8 mouse cellular contexts compared by ENCODE assay signal in genomic region chr8:117158135-117158761, GRCm38 (mm10). TPM values are rescaled to one million over a fixed set of nuclear protein-coding genes. Genes with fewer than 3 reads are reported as not detected.
A peak's percentile ranks its signal among the peaks of the same experiment; 100 is the strongest.
DNase-seq lines count a peak whose midpoint lies in the region; ATAC-seq and TF ChIP-seq lines count a peak whose summit lies in the region.

Gan (plus strand) TSS chr8:117158135.

- no peak within 1 kb of the TSS for H3K27ac ChIP-seq in ES-E14 (ENCODE audit: insufficient read depth, low read depth, low read length, poor library complexity, severe bottlenecking)
- peak within 1 kb of the TSS; percentile 64 for H3K27ac ChIP-seq in bone marrow, adult 2 months (ENCODE audit: control insufficient read depth, insufficient read depth, low read depth, low read length, poor library complexity)
- peak within 1 kb of the TSS; percentile 92 for H3K27ac ChIP-seq in forebrain, embryonic 10.5 days
- peak within 1 kb of the TSS; percentile 93 for H3K27ac ChIP-seq in hindbrain, embryonic 10.5 days
- peak within 1 kb of the TSS; percentile 87 for H3K27ac ChIP-seq in lung, embryonic 15.5 days

- no peak for DNase-seq in ES-E14 (ENCODE audit: low read depth, low spot score)
- no peak for DNase-seq in forebrain, embryonic 10.5 days (ENCODE audit: extremely low spot score, low spot score)
- no peak for DNase-seq in hindbrain, embryonic 10.5 days (ENCODE audit: low spot score)
- DNase-seq in layer of hippocampus, adult 9-11 months: peak; percentile 16
- DNase-seq in urinary bladder, adult 2 months (ENCODE audit: low spot score): peak; percentile 58

- in situ Hi-C loops in ES-E14 (cut with MboI; ENCODE audit: low sequenced_read_pairs in 2 of 2, unreplicated experiment in 2 of 2): no loop called here

- H3K4me3 ChIP-seq in ES-E14 (ENCODE audit: insufficient read depth in 1 of 2, low read depth in 1 of 2, low read length in 2 of 2, poor library complexity in 1 of 2, severe bottlenecking in 1 of 2): peak within 1 kb of the TSS; percentile 77 to 99
- H3K4me3 ChIP-seq in bone marrow, adult 2 months (replicated peaks; ENCODE audit: control insufficient read depth, low read depth, low read length): peak within 1 kb of the TSS; percentile 87
- peak within 1 kb of the TSS; percentile 98 for H3K4me3 ChIP-seq in forebrain, embryonic 10.5 days
- peak within 1 kb of the TSS; percentile 73 for H3K4me3 ChIP-seq in hindbrain, embryonic 10.5 days
- peak within 1 kb of the TSS; percentile 89 for H3K4me3 ChIP-seq in lung, embryonic 15.5 days

- H3K27me3 ChIP-seq in forebrain, embryonic 10.5 days (ENCODE audit: poor library complexity, severe bottlenecking): no peaks in the 10 kb centered on the region
- no peaks in the 10 kb centered on the region for H3K27me3 ChIP-seq in hindbrain, embryonic 10.5 days (ENCODE audit: insufficient read depth, poor library complexity, severe bottlenecking)
- no peaks in the 10 kb centered on the region for H3K27me3 ChIP-seq in lung, embryonic 15.5 days

- H3K36me3 ChIP-seq in ES-E14 (ENCODE audit: control insufficient read depth, insufficient read depth, low read length, poor library complexity, severe bottlenecking): no peaks in the 10 kb centered on the region
- H3K36me3 ChIP-seq in forebrain, embryonic 10.5 days (replicated peaks): no peaks in the 10 kb centered on the region
- no peaks in the 10 kb centered on the region for H3K36me3 ChIP-seq in hindbrain, embryonic 10.5 days
- no peaks in the 10 kb centered on the region for H3K36me3 ChIP-seq in lung, embryonic 15.5 days

- ATAC-seq in lung, embryonic 15.5 days (ENCODE audit: borderline replicate concordance, extremely low read depth, low FRiP score, low TSS enrichment): peak; percentile 60
- peak; percentile 11; the same call in 1 of the 2 replicates for ATAC-seq in neutrophil, adult 5-6 weeks (ENCODE audit: extremely low read depth, insufficient number of reproducible peaks, low FRiP score, poor library complexity, severe bottlenecking)

- H3K4me1 ChIP-seq in ES-E14 (ENCODE audit: control insufficient read depth in 2 of 2, insufficient read depth in 2 of 2, low read length in 2 of 2, poor library complexity in 1 of 2): peaks cover 1 to 6% of the 10 kb centered on the region in 2 experiments; a peak in 2 of 4 replicates
- no peaks in the 10 kb centered on the region; the same call in 1 of the 2 replicates for H3K4me1 ChIP-seq in bone marrow, adult 2 months (ENCODE audit: control insufficient read depth, insufficient read depth, low read length)
- H3K4me1 ChIP-seq in forebrain, embryonic 10.5 days: peaks cover 35% of the 10 kb centered on the region
- peaks cover 40% of the 10 kb centered on the region for H3K4me1 ChIP-seq in hindbrain, embryonic 10.5 days (replicated peaks)
- peaks cover 22% of the 10 kb centered on the region for H3K4me1 ChIP-seq in lung, embryonic 15.5 days

- no peak for TF ChIP-seq POLR2A in bone marrow, adult 2 months (IDR thresholded peaks at IDR 0.05; ENCODE audit: borderline replicate concordance, control insufficient read depth, low read depth, low read length)

- H3K9ac ChIP-seq in ES-E14 (ENCODE audit: insufficient read depth, low read depth, low read length, poor library complexity, severe bottlenecking): peak within 1 kb of the TSS; percentile 81
- H3K9ac ChIP-seq in lung, embryonic 15.5 days: peak within 1 kb of the TSS; percentile 90

- under 1% methylated on average over 59 of the region's 65 CpGs for WGBS in bone marrow, adult 2 months
- WGBS in forebrain, embryonic 10.5 days: under 1% methylated on average over 63 of the region's 65 CpGs
- under 1% methylated on average over 65 of the region's 65 CpGs for WGBS in hindbrain, embryonic 10.5 days
- WGBS in lung, embryonic 15.5 days: under 1% methylated on average over 51 of the region's 65 CpGs

- no peak for TF ChIP-seq CTCF in bone marrow, adult 2 months (IDR thresholded peaks at IDR 0.05; ENCODE audit: control insufficient read depth, insufficient read depth, low read length)

- peak within 1 kb of the TSS; percentile 93 for H3K4me2 ChIP-seq in lung, embryonic 15.5 days

- no peaks in the 10 kb centered on the region for H3K9me3 ChIP-seq in ES-E14 (ENCODE audit: control insufficient read depth, insufficient read depth, low read depth, low read length)
- no peaks in the 10 kb centered on the region for H3K9me3 ChIP-seq in forebrain, embryonic 10.5 days
- no peaks in the 10 kb centered on the region for H3K9me3 ChIP-seq in hindbrain, embryonic 10.5 days
- no peaks in the 10 kb centered on the region for H3K9me3 ChIP-seq in lung, embryonic 15.5 days

TF ChIP-seq in ES-E14, 5 proteins besides CTCF, POLR2A, EP300 and RAD21:
- TF ChIP-seq HCFC1 (IDR thresholded peaks at IDR 0.05; ENCODE audit: borderline replicate concordance, insufficient read depth, low read length) (no peak), ZNF384 (IDR thresholded peaks at IDR 0.05; ENCODE audit: low read depth, low read length) (no peak), CHD2 (IDR thresholded peaks at IDR 0.05; ENCODE audit: low read depth, low read length) (no peak), MAFK (IDR thresholded peaks at IDR 0.05; ENCODE audit: insufficient read depth, low read depth, low read length) (no peak), ZC3H11A (IDR thresholded peaks at IDR 0.05; ENCODE audit: borderline replicate concordance, low read depth, low read length) (no peak)

RNA-seq across cellular contexts. Expression of gene Gan, which starts in this region (rescaled TPM):
- 6.7 and 7.9 TPM in 2 replicates for total RNA-seq in ES-E14 (2012; rRNA removed)
- 2.9 and 3.1 TPM in 2 replicates for polyA plus RNA-seq in bone marrow, adult 2 months (2011; ENCODE audit: insufficient read depth, insufficient read length, low replicate concordance, missing spikeins)
- polyA plus RNA-seq in forebrain, embryonic 10.5 days (2016; fragmentation: Nextera tagmentation; extraction: Ambion mirVana): 2.5 TPM in 2 replicates
- polyA plus RNA-seq in hindbrain, embryonic 10.5 days (2016; fragmentation: Nextera tagmentation; extraction: Ambion mirVana): 2.1 and 2.8 TPM in 2 replicates
- 2.1 and 2.3 TPM in 2 replicates for polyA plus RNA-seq in lung, embryonic 15.5 days (2015; fragmentation: Nextera tagmentation; extraction: Ambion mirVana)
- 3.6 and 4.1 TPM in 2 replicates for total RNA-seq in neutrophil, adult 5-6 weeks (2017)
- polyA plus RNA-seq in urinary bladder, adult 2 months (2012; rRNA removed): 8.2 and 9.5 TPM in 2 replicates

Comparison
In these comparisons a context has a peak if more than half of its experiments do, and no peak if none do; other contexts are left out.
1. DNase-seq: peak in layer of hippocampus, adult 9-11 months (single experiment) and urinary bladder, adult 2 months (single experiment); none in ES-E14 (single experiment), forebrain, embryonic 10.5 days (single experiment) and hindbrain, embryonic 10.5 days (single experiment).
2. Peak in every context shown above with its lines, with median percentiles within 50 percentile points of each other: H3K4me3 ChIP-seq.